Mouse (Mus musculus) spleen, adult 18-20 months (tissue): ENCODE measurements around the gene Gm40460.
A peak's percentile ranks its signal among the peaks of the same experiment; 100 is the strongest.
"Not testable (repeated sequence)": the region's sequence is repeated elsewhere in the genome, so short reads cannot be mapped to it uniquely, and the experiment has no call there.

Source experiments
- DNase-seq, 2 experiments: peaks; one replicate each; pipeline ENCODE4 v3.0.0; 2022; ENCODE audit warnings: mixed read lengths in 2 of 2

Gene Gm40460

DNA sequence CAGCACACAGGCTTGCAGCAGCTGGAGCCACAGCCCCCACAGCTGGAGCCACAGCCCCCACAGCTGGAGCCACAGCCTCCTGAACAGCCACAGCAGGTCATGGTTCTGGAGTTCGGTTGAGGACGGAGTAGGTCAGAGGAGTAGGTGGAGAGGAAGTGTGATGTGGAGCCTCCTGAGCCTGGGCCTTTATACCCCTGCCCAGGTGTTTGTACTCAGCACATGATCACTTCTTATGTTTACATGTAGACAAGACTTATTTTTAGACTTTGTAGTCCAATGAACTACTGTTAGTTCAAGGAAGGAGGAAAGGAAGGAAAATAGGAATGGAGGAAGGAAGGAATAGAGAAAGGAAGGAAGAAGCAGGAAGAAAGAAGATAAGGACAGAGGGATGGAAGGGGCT lies at the start of gene Gm40460:
TSS of gene Gm40460 (minus strand) at position 101 of the 400 bp plus-strand sequence.
- DNase-seq: no peak

DNA sequence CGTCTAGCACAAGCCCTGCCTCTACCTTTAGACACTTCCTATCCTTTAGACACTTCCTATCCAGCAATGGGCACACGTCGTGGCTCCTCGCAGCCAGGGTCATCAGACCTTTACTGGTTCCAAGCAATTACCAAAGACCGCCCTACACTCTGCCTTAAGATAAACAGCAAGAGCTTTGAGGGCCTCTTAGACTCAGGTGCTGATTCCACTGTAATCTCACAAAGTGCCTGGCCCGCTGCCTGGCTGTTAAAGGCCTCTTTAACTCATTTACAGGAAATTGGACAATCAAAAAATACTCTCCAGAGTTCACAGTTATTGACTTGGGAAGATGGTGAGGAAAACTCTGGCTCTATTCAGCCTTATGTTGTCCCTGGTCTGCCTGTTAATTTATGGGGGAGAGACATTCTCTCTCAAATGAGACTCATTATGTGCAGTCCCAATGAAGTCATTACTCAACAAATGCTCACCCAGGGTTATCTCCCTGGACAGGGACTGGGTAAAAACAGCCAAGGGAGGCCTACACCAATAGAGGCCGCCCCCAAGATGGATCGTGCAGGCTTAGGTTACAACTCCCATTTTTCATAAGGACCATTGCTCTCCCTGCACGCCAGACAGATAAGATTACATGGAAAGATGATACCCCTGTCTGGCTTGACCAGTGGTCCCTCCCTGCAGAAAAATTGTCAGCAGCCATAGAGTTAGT lies 45.2 kb upstream of the Gm40460 start:
- DNase-seq: not testable (repeated sequence)

DNA sequence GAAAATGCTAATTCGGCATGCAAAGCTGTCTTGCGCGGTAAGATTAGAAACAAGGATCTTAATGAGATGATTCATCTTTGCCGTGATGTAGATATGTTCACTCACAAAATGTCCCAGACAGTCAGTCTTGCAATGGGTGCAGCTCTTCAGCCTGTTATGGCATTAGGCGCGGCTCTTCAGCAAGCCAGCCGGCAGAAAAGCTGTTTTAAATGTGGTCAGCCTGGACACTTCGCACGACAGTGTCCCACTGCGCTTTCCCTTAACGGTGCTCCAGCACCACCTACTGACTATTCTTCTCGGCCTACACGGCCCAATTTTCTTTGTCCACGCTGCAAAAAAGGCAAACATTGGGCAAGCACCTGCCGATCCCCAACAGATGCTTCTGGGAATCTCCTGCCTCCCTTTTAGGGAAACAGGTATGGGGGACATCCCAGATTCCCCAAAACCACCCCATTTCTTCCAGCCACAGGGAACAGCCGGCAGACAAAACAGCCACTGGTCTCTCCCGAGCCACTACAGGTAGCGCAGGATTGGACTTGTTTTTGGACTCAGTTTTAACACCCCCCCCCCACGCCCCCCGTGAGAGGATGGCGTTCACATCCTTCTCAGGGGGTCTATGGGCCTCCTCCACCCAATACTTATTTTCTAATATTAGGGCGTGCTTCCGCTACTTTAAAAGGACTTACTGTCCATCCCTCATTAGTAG lies 44.4 kb upstream of the Gm40460 start:
- no peak for DNase-seq

DNA sequence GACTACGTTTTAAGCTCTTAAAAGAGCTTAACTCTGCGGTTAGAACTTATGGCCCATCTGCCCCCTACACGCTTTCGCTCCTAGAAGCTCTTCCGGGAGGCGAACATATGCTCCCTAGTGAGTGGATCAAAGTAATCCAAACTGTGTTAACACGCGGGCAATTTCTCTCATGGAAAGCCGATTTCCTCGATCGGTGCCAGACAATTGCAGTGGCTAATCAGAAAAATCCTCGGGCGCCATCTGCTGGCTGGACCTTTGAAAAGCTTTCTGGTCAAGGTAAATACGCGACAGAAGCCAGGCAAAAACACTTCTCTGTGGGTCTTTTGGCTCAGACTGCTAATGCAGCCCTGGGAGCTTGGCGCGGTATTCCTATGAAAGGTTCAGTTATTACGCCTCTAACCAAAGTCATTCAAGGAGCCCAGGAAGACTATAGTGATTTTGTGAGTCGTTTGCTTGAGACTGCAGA lies 43.8 kb upstream of the Gm40460 start:
- peak; percentile 70 to 90 for DNase-seq

DNA sequence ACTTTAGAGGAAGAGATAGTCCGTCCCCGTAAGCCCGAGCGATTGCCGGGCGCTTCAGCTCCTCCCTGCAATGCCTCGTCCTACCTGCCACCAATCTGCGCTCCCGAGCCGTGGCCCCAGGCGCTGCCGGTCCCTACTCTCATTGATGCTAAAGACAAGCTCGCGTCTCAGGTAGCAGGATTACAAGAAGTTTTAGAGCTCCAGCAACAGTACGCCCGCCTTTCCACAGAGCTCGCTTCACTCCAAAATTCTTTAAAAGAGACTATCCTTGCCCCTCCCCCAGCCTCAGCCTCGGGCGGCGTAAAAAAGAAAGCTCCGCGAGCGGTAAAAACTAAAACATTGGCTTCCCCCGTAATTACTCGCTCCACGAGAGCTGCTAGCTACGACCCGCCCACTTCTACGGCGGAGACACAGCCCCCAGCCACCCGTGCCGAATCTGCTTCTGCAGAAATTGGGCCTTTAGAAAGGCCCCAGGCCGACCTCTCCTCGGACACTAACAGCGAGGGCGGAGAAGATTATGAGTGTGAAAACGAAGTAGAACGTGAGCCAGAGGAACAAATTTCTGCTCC lies 43.2 kb upstream of the Gm40460 start:
- peak; percentile 27 to 59 for DNase-seq

DNA sequence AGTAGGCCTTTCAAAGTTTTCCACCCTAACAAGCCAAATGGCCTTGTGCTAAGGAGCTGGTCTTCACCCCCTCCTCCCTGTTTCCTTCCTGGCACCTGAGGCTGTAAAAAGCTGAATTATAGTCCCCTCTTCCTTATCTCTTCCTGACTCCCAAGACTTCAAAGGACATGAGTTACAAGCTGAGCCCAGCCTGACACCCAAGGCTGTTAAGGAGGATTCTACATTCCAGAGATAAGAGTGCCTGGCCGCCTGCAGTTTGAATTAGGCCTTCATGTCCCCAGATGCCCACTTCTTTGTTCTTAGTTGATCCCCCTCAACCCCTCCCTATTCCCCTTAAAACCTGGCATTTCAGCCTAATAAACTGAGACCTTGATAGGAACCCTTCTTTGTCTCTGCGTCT lies 42.0 kb upstream of the Gm40460 start:
- DNase-seq: not testable (repeated sequence)

DNA sequence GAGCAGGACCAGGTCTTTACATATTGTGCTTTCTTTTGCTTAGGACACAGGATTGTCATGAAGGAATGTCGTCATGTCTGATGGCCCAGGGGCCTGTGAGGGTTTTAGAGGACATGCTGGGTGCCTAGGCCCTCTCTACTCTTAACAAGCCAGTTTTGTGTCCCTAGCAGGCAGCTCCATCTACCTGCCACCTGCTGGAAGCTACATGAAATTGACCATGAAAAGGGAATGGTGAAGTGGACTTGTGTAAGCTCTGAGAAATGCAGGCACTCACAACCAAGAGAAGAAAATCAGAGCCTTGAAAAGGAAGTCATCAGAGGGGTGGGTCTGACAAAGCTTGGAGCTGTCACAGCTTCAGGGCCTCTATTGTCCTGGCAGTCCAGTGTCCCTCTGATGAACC lies 38.4 kb upstream of the Gm40460 start:
- not testable (repeated sequence) for DNase-seq

DNA sequence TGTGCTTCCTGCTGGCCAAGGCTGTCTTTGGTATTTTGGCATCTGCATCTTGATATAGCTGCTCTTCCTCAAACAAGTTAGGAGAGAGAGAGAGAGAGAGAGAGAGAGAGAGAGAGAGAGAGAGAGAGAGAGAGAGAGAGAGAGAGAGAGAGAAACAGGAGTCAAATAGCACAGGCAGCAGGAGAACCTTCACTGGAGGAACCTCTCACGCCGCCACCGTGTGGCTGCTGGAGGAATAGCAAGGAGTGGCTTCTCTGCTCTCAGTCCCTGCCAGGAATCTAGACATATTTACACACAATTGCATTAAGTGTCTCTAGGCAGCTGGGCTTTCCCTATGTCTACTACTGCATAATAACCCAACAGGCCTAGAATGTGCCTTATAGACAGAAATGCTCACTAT lies 37.3 kb upstream of the Gm40460 start:
- peak in 1 of 2 experiments; percentile 63 for DNase-seq

DNA sequence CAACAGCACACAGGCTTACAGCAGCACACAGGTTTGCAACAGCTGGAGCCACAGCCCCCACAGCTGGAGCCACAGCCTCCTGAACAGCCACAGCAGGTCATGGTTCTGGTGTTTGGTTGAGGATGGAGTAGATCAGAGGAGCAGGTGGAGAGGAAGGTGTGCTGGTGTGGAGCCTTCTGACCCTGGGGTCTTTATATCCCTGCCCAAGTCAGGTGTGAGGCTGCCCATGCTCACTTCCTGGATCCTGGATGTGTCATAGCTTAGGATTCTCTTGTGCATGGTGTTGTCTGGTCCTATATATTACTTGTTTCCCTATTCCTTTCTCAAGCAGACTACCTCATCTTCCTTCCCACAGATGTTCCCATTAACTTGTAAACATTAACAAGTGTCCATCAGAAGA lies 33.4 kb upstream of the Gm40460 start, which contains the start of gene Gm4559:
TSS of gene Gm4559 (minus strand) at position 101 of the 400 bp plus-strand sequence.
- DNase-seq: not testable (repeated sequence)

DNA sequence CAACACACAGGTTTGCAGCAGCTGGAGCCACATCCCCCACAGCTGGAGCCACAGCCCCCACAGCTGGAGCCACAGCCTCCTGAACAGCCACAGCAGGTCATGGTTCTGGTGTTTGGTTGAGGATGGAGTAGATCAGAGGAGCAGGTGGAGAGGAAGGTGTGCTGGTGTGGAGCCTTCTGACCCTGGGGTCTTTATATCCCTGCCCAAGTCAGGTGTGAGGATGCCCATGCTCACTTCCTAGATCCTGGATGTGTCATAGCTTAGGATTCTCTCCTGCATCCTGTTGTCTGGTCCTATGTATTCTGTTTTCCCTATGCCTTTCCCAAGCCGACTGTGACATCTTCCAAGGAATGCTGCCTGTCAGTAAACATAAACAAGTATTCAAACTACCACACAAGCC lies 17.4 kb upstream of the Gm40460 start, which contains the start of gene Gm2431:
TSS of gene Gm2431 (minus strand) at position 101 of the 400 bp plus-strand sequence.
- DNase-seq: not testable (repeated sequence)

DNA sequence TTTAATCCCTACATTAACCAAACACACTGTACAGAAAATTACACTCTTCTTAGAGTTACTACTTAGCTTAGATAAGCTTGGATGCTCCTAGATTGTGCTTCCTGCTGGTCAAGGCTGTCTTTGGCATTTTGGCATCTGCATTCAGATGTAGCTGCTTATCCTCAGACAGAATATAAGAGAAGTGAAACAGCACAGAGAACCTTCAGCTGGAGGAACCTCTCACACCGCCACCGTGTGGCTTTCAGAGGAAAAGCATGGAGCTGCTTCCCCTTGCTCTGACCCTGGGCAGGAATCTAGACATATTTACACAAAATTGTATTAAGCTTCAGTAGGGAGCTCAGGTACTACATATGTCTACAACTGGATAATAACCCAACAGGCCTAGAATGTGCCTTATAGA lies 14.6 kb upstream of the Gm40460 start:
- peak in 1 of 2 experiments; percentile 28 for DNase-seq

DNA sequence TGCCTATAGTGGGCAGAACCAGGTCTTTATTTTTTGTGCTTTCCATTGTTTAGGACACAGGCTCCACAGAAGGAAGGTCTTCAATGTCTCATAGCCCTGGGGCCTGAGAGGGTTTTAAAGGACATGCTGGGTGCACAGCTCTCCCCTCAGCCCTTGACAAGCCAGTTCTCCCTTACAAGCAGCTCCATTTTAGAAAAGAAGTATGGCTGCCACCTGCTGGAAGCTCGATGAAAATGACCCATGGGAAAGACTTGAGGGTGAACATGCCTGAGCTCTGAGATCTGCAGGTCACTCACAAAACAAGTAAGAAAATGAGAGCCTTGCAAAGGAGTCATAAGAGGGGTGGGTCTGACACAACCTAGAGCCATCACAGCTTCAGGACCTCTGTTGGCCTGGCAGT lies 8.9 kb upstream of the Gm40460 start:
- peak in 1 of 2 experiments; percentile 2 for DNase-seq

DNA sequence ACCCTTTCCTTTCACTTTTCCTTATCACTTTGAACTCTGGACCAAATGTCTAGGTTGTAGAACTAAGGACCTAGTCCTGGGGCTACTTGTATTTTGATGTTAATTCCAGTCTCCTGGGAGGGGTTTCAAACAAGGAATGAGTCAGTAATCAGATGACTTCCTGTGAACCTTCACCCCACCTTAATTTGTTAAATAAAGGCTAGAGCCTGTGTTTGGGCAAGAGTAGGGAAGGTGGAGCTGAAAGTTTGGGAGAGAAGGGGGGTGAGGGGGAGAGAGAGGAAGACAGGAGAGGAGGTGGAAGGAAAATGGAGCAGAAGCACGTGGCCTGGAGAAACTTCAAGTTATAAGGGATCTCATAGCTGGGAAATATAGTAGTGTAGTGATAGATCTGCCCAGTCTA lies 9.3 kb downstream of the Gm40460 start:
- DNase-seq: no peak

DNA sequence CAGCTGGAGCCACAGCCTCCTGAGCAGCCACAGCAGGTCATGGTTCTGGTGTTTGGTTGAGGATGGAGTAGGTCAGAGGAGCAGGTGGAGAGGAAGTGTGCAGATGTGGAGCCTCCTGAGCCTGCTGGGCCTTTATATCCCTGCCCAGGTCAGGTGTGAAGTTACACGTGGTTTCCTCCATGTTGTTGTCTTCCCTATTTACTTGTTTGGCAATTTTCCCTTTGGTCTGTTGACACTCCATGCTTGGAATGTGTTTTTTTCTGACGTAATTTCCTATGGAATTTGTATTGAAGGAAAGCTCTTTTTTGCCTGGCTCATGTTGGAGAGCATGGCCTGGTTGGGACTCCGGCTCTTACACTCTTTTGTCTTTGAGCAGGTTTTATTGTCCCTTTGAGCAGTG lies 11.0 kb downstream of the Gm40460 start, which contains the start of gene Krtap5-5:
TSS of gene Krtap5-5 (minus strand) at position 101 of the 400 bp plus-strand sequence.
- not testable (repeated sequence) for DNase-seq

DNA sequence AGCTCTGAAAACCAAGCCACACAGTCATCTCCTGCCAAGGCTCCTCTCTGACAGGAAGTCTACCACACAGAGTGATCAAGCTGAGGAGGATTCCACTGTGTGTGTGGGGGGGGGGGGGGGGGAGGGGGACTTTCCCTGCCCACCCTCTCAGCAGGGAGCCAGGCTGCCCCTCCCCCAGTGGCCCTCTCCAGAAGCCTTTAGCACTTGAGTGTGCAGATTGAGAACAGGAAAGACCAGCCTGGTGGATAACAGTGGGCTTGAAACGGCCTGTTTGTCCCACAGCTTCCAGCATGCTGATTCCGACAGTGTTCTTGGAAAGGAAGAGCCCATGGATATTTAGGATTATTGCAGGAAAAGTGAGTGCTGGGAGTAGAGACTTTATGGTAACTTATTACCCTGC lies 16.4 kb downstream of the Gm40460 start:
- DNase-seq: no peak

DNA sequence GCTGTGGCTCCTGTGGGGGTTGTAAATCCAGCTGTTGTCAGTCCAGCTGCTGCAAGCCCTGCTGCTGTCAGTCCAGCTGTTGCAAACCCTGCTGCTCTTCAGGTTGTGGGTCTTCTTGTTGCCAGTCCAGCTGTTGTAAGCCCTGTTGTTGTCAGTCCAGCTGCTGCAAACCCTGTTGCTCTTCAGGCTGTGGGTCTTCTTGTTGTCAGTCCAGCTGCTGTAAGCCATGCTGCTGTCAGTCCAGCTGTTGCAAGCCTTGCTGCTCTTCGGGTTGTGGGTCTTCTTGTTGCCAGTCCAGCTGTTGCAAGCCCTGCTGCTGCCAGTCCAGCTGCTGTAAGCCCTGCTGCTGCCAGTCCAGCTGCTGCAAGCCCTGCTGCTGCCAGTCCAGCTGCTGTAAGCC lies 28.7 kb downstream of the Gm40460 start:
- DNase-seq: not testable (repeated sequence)

DNA sequence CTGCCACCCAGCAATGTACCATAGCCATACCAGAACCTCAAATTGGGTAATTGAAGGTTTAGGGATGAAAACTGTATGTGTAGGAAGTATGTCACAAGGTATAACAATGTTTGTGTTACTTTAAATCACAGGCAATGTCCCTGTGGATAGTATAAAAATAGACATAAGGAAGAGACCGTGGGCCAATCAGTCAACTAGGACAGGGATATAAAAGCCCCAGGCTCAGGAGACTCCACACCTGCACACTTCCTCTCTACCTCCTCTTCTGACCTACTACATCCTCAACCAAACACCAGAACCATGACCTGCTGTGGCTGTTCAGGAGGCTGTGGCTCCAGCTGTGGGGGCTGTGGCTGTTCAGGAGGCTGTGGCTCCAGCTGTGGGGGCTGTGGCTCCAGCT lies 29.3 kb downstream of the Gm40460 start, which contains the start of gene Gm7579:
TSS of gene Gm7579 (plus strand) at position 301 of the 400 bp plus-strand sequence.
- no peak for DNase-seq

DNA sequence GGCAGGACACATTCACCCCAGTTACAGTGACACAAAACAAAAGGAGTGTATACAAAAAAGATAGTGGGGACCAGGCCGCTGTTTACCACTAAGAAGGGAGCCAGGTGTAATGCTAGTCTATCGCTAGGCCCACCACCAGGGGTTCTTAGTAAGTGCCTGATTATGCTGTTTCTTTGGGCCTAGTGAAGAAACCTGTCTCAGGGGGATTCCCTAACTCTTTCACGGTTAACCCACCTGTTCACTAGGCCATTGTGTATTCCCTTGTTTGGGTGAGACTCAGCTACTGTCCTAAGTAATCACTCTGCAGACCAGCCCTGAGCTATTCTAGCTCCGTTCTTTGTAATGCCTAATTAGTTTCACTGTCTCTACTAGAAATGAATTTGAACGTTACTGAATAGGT lies 34.0 kb downstream of the Gm40460 start:
- DNase-seq: not testable (repeated sequence)

DNA sequence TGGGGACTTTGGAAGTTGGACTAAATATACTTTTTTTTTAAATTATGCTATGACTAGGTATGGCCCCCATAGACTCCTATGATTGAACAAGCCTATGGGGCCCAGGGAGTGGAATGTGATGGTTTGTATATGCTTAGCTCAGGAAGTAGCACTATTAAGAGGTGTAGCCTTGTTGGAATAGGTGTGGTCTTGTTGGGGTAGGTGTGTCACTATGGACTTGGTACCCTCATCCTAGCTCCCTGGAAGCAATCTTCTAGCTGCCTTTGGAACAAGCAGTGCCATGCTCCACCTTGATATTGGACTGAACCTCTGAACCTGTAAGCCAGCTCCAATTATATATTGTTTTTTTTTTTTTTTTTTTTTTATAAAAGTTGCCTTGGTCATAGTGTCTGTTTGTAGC lies 35.4 kb downstream of the Gm40460 start:
- DNase-seq: no peak

DNA sequence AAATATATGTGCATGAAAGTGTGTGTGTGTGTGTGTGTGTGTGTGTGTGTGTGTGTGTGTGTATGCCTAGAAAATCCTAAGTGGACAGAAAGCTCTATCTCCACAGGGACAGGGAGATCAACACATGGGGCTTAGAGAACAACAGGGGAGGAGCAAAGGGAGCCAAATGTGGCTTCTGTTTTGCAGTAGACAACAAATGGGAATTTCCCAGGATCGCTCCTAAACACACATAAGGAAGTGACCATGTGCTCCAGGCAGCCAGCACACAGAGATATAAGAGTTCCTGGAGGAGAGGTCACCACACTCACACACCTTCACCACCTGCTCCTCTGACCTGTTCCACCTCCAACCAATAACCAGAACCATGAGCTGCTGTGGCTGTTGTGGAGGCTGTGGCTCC lies 39.8 kb downstream of the Gm40460 start, which contains the start of gene Krtap5-3:
TSS of gene Krtap5-3 (plus strand) at position 301 of the 400 bp plus-strand sequence.
- DNase-seq: no peak

DNA sequence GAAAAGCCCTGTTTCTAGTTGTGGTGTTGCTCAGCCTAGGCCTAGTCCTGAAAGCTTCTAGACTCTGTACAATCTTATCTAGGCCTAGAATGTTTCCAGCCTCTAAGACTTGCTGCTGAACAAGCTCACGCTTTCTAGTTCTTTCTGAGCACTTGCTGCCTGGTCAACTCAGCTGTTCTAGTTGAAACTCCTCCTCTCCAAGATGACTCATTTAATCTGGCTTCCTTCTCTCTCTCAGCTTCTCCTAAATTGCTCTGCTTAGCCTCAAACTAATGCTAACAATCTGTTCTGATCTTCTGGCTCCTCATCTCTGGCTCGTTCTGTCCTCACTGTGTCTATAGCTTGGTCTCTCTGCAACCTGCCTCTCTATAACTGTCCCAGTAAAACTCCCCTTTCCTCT lies 42.1 kb downstream of the Gm40460 start:
- no peak for DNase-seq
